Comparison of ENCODE assay signal across 13 mouse cellular contexts in genomic region chrX:9244603-9245336, GRCm38 (mm10). TPM values are rescaled to one million over a fixed set of nuclear protein-coding genes. Genes with fewer than 3 reads are reported as not detected.
A peak's percentile ranks its signal among the peaks of the same experiment; 100 is the strongest.
DNase-seq lines count a peak whose midpoint lies in the region; ATAC-seq and TF ChIP-seq lines count a peak whose summit lies in the region.
"Had no signal": no experiment of that assay in that cellular context is flagged by ENCODE, and none has a peak within 500 bp of the region (broad histone marks: within the 10 kb centered on the region; RNA-seq: fewer than 3 reads in every experiment).

No protein-coding gene starts in this region.

- H3K27me3 ChIP-seq in liver, embryonic 14.5 days (ENCODE audit: control insufficient read depth, insufficient read depth, low read length) = no peaks in the 10 kb centered on the region
- H3K27me3 ChIP-seq: limb, embryonic 12.5 days had no signal

- peak; percentile 98 for TF ChIP-seq EP300 in liver, embryonic 14.5 days (IDR thresholded peaks at IDR 0.05; ENCODE audit: low read depth)

- peak; percentile 34 to 51; a peak in 1 of 4 replicates for ATAC-seq in hematopoietic stem cell, adult 5-6 weeks (replicated peaks in 1 of 2; ENCODE audit: insufficient read depth in 1 of 2, low FRiP score in 2 of 2, low TSS enrichment in 1 of 2, low read depth in 1 of 2, poor library complexity in 2 of 2, severe bottlenecking in 2 of 2)
- peak; percentile 98 for ATAC-seq in liver, embryonic 14.5 days (ENCODE audit: insufficient read depth)
- ATAC-seq: Patski had no signal

- peak overlapping the region; percentile 60 for H3K27ac ChIP-seq in liver, embryonic 14.5 days
- H3K27ac ChIP-seq: limb, embryonic 12.5 days had no signal

- peak overlapping the region; percentile 47 for H3K9ac ChIP-seq in liver, embryonic 14.5 days (replicated peaks)
- H3K9ac ChIP-seq: limb, embryonic 12.5 days had no signal

- peak overlapping the region; percentile 0 to 30; a peak in 1 of 4 replicates for H3K4me3 ChIP-seq in liver, embryonic 14.5 days (ENCODE audit: insufficient read depth in 1 of 2, low read depth in 2 of 2, low read length in 2 of 2)
- H3K4me3 ChIP-seq: limb, embryonic 12.5 days had no signal

- peak overlapping the region; percentile 48 for H3K4me2 ChIP-seq in liver, embryonic 14.5 days (ENCODE audit: low read depth)
- H3K4me2 ChIP-seq: limb, embryonic 12.5 days had no signal

- 21% methylated on average over 12 of the region's 12 CpGs for WGBS in liver, embryonic 14.5 days (ENCODE audit: insufficient replicate concordance)

- no peaks in the 10 kb centered on the region for H3K36me3 ChIP-seq in liver, embryonic 14.5 days (replicated peaks; ENCODE audit: control insufficient read depth, insufficient read depth, low read depth)
- H3K36me3 ChIP-seq: limb, embryonic 12.5 days had no signal

- peaks cover 19 to 46% of the 10 kb centered on the region in 2 experiments for H3K4me1 ChIP-seq in liver, embryonic 14.5 days (replicated peaks; ENCODE audit: control insufficient read depth in 2 of 2, insufficient read depth in 2 of 2, low read length in 1 of 2)

- peak; percentile 38; the same call in 1 of the 2 replicates for TF ChIP-seq CTCF in liver, embryonic 14.5 days (IDR thresholded peaks at IDR 0.05; ENCODE audit: low read depth)

- no peaks in the 10 kb centered on the region for H3K9me3 ChIP-seq in liver, embryonic 14.5 days (ENCODE audit: control insufficient read depth, low read length)
- H3K9me3 ChIP-seq: limb, embryonic 12.5 days had no signal

- DNase-seq in spleen, postnatal 36 days (ENCODE audit: low spot score in 2 of 2) = peak; percentile 7 to 29
- no peak for DNase-seq in spleen, adult 18-20 months
- DNase-seq in liver, embryonic 14.5 days (ENCODE audit: low read depth in 3 of 3, low spot score in 3 of 3) = peak; percentile 82 to 83 (median 82)
- DNase-seq in yolk sac, embryonic 10.5 days (ENCODE audit: low spot score) = peak; percentile 1
- DNase-seq in layer of hippocampus, adult 9-10 months (ENCODE audit: low spot score) = no peak
- no peak for DNase-seq in left cerebral cortex, adult 8-10 months (ENCODE audit: low spot score in 2 of 2)
- DNase-seq: cerebellum, adult 18-20 months; kidney, adult 18-20 months; thymus, postnatal 36 days had no signal

RNA-seq across cellular contexts. Expression of gene Gm14862, which starts 11.9 kb away (rescaled TPM):
- not detected in 2 replicates for total RNA-seq in hematopoietic stem cell, adult 5-6 weeks (2017)
- polyA plus RNA-seq in liver, embryonic 14.5 days (2012; rRNA removed) = 0.41 and 1.5 TPM in 2 replicates
- 4.4 and 5.3 TPM in 2 replicates for polyA plus RNA-seq in liver, embryonic 14.5 days (2014; fragmentation: Nextera tagmentation; extraction: Ambion mirVana)
- total RNA-seq in left cerebral cortex, adult 8-10 months (2022) = not detected
- total RNA-seq: monocyte, adult 5-6 weeks had no signal
- polyA plus RNA-seq: limb, embryonic 12.5 days; Patski had no signal

RNA-seq across cellular contexts. Expression of gene Xk, which starts 27.8 kb away (rescaled TPM):
- total RNA-seq in hematopoietic stem cell, adult 5-6 weeks (2017) = 8.4 and 10.4 TPM in 2 replicates
- 16.9 and 18.2 TPM in 2 replicates for polyA plus RNA-seq in liver, embryonic 14.5 days (2012; rRNA removed)
- polyA plus RNA-seq in liver, embryonic 14.5 days (2014; fragmentation: Nextera tagmentation; extraction: Ambion mirVana) = 21.6 and 23.5 TPM in 2 replicates
- total RNA-seq in left cerebral cortex, adult 8-10 months (2022) = 10 to 100 TPM; 11.4 to 16.7 (median 14.8) TPM

RNA-seq across cellular contexts. Expression of gene H2al1m, which starts 38.8 kb away (rescaled TPM):
- total RNA-seq in hematopoietic stem cell, adult 5-6 weeks (2017) = not detected in 2 replicates
- polyA plus RNA-seq in liver, embryonic 14.5 days (2012; rRNA removed) = 2.2 and 3.1 TPM in 2 replicates
- 1.8 TPM in 2 replicates for polyA plus RNA-seq in liver, embryonic 14.5 days (2014; fragmentation: Nextera tagmentation; extraction: Ambion mirVana)
- total RNA-seq in left cerebral cortex, adult 8-10 months (2022) = under 1 TPM in 2 of 4 experiments, not detected in 2; 0.81 to 0.98 TPM
- total RNA-seq: monocyte, adult 5-6 weeks had no signal
- polyA plus RNA-seq: limb, embryonic 12.5 days; Patski had no signal

RNA-seq across cellular contexts. Expression of gene Lancl3, which starts 45.1 kb away (rescaled TPM):
- 1.1 and 2.3 TPM in 2 replicates for total RNA-seq in hematopoietic stem cell, adult 5-6 weeks (2017)
- 0.02 and 0.08 TPM in 2 replicates for polyA plus RNA-seq in liver, embryonic 14.5 days (2012; rRNA removed)
- polyA plus RNA-seq in liver, embryonic 14.5 days (2014; fragmentation: Nextera tagmentation; extraction: Ambion mirVana) = 0.13 and 0.20 TPM in 2 replicates
- 1 to 10 TPM; 5.5 to 7.1 (median 6.4) TPM for total RNA-seq in left cerebral cortex, adult 8-10 months (2022)
- total RNA-seq: monocyte, adult 5-6 weeks had no signal

Comparison
In these comparisons a context has a peak if more than half of its experiments do, and no peak if none do; other contexts are left out.
1. DNase-seq: peak in spleen, postnatal 36 days (2 of 2), liver, embryonic 14.5 days (3 of 3) and yolk sac, embryonic 10.5 days (single experiment); none in spleen, adult 18-20 months (0 of 2), layer of hippocampus, adult 9-10 months (single experiment) and left cerebral cortex, adult 8-10 months (0 of 2).